Mouse (Mus musculus) megakaryocyte, embryonic 14.5 days (primary cell): Measurements from ENCODE around the gene Draxin. TPM values are rescaled to one million over a fixed set of nuclear protein-coding genes. Genes with fewer than 3 reads are reported as not detected.
"Not testable (repeated sequence)": the region's sequence is repeated elsewhere in the genome, so short reads cannot be mapped to it uniquely, and the experiment has no call there.

Experiments used
- H3K27me3 ChIP-seq: replicated peaks from 2 replicates; pipeline ENCODE3; 2012; ENCODE audit warnings: inconsistent platforms
- H3K36me3 ChIP-seq: replicated peaks from 2 replicates; pipeline ENCODE3; 2012; ENCODE audit warnings: low read length, inconsistent platforms, mixed read lengths
- H3K4me1 ChIP-seq: 2 replicates; pipeline ENCODE4 v1.6.1; 2012; ENCODE audit warnings: inconsistent platforms
- H3K4me3 ChIP-seq: replicated peaks from 2 replicates; pipeline ENCODE3; 2012; ENCODE audit warnings: moderate library complexity, mild to moderate bottlenecking, inconsistent platforms
- H3K9me3 ChIP-seq: 2 replicates; pipeline ENCODE4 v1.6.1; 2012; ENCODE audit warnings: inconsistent platforms
- FLI1 ChIP-seq: IDR thresholded peaks from 2 replicates; pipeline ENCODE4 v1.6.1; 2012; ENCODE audit warnings: low read length, inconsistent platforms, mixed read lengths
- GATA1 ChIP-seq: IDR thresholded peaks from 3 replicates; pipeline ENCODE4 v1.6.1; 2012; ENCODE audit warnings: mixed read lengths, low read length, inconsistent platforms, borderline replicate concordance
- polyA plus RNA-seq: library from polyadenylated mRNA; stranded (reverse); fragments of >175 nt; gene quantifications from 2 replicates; pipeline ENCODE4 v1.2.3, GENCODE M21; 2012; ENCODE audit warnings: low replicate concordance; ENCODE audit not compliant: insufficient read depth

Draxin gene
- polyA plus RNA-seq, 1 experiment: 4.9 TPM

DNA sequence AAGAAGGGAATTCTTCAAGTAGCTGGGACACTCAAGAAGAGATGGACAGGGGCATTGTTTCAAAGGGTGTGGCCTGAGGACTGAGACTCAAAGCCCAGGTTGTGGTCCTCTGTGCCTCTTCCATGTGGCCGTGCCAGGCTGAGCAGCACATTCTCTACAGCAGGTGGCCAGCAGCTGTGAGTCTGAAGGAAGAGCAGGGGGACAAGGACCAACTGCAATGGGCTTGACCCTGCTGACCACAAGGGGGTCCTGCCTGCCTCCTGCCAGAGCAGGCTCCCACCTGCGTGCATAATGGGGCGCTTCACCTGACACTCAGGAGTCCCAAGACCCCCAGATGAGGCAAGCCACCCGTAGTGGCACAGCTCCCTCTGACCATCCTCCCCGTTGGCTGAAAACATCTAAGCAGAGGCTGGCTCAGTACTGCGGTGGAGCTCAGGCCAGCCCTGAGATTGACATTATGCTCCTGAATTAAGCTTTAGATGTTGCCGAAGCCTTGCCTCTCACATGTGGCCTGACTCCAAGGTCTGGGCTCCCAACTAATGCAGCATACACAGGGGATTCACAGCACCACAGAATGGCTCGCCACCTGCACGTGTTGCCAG, 72.2 kb downstream of the Draxin start:
- Histone ChIP-seq H3K4me3 (no peak overlapping the region), H3K36me3 (peaks cover 58% of the 10 kb centered on the region), H3K4me1 (peaks cover 21% of the 10 kb centered on the region), H3K9me3 (no peaks in the 10 kb centered on the region), H3K27me3 (peaks cover 92% of the 10 kb centered on the region)
- TF ChIP-seq GATA1 (no peak), FLI1 (no peak)

DNA sequence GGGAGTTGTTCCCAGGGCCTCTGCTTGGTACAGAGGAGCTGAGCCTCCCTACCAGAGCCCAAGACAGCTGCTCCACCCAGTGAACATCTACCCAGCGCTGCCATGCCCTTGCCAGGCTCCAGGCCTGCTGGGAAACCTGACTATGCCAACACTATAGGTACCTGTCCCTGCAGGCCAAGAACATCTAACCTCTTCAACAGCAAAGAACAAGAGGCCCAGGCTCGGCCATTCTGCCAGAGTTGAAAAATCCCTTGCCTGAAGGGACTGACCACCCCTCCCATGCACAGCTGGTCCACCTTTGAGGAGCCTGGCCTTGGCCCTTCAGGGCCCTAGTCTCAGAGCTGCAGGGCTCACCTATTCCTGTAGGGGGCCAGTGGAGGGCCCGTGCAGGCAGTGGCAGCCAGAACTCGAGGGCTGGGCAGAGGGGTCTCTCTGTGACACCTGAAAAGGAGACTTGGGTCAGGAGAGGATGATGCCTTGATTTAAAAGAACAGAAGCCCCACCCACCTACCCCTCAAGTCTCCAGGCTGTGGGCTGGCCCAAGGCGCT, 72.8 kb downstream of the Draxin start:
- TF ChIP-seq GATA1 (no peak), FLI1 (no peak)
- no peak overlapping the region for H3K4me3 ChIP-seq
- H3K9me3 ChIP-seq: no peaks in the 10 kb centered on the region
- peaks cover 21% of the 10 kb centered on the region for H3K4me1 ChIP-seq
- H3K36me3 ChIP-seq: peaks cover 64% of the 10 kb centered on the region
- H3K27me3 ChIP-seq: peaks cover 92% of the 10 kb centered on the region

DNA sequence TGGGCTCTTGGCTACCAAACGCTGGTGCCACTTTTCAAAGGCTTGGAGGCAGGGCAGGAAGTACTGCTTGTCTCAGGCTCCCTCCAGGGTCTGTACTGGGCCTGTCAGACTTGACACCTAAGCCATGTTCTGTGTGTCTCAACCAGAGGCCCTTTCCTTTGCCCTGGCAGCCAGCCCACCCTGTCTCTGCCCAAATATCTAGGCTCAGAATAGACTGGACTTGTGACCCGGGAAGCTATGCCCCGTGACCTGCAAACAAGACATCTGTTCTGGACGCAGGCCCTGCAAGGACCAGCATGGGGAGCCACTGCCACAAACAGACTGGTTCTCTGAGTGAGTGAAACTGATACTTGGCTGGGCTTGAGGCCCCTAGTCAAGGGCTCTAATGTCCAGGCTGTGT, 73.7 kb downstream of the Draxin start:
- H3K4me1 ChIP-seq: peaks cover 18% of the 10 kb centered on the region
- H3K27me3 ChIP-seq: peaks cover 92% of the 10 kb centered on the region
- H3K4me3 ChIP-seq: no peak overlapping the region
- no peak for TF ChIP-seq FLI1
- TF ChIP-seq GATA1: no peak
- H3K9me3 ChIP-seq: no peaks in the 10 kb centered on the region
- H3K36me3 ChIP-seq: peaks cover 73% of the 10 kb centered on the region

DNA sequence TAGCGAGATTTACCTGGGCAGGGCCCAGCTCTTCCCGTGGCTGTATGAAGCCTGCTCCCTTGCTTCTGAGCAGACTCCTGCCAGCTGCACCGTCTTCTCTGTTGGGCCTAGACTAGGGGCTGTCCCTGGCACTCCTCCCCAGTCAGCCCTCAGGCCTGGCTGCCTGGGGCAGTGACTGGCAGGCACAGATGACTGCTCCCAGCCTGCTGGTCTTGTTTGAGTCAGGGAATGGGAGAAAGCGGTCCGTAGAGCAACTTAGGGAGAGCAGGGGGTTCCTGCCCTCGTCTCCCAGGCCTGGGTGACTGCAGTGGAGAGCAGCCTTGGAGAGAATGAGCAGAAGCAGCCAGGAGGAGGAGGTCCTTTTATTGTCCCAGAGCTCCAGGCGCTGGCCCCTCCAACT, 74.3 kb downstream of the Draxin start:
- Histone ChIP-seq H3K4me1 (peaks cover 18% of the 10 kb centered on the region), H3K27me3 (peaks cover 92% of the 10 kb centered on the region), H3K9me3 (no peaks in the 10 kb centered on the region), H3K36me3 (peaks cover 79% of the 10 kb centered on the region), H3K4me3 (no peak overlapping the region)
- TF ChIP-seq GATA1 (no peak), FLI1 (no peak)

DNA sequence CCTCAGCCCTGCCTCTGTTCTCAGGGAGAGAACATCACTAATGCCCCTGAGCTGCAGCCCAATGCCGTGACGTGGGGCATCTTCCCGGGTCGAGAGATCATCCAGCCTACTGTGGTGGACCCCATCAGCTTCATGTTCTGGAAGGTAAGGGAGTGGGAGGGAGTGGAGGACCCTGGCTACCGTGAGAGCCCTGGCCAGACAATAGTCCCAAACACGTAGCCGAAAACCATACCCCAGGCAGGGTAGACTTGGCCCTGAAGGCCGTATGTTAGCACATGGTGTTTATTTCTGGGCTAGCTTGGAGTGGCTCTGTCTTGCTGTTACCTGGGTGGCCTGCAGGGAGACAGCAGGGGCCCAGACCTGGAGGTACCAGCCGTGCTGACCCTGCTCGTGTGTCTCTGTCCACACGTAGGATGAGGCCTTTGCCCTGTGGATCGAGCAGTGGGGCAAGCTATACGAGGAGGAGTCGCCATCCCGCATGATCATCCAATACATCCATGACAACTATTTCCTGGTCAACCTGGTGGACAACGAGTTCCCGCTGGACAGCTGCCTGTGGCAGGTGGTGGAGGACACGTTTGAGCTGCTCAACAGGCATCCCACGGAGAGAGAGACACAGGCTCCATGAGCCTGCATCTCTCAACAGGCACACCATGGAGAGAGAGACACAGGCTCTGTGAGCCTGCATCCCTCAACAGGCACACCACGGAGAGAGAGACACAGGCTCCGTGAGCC, 75.4 kb downstream of the Draxin start:
- no peaks in the 10 kb centered on the region; the same call in 1 of the 2 replicates for H3K9me3 ChIP-seq
- no peak overlapping the region for H3K4me3 ChIP-seq
- TF ChIP-seq FLI1 (no peak), GATA1 (no peak)
- peaks cover 89% of the 10 kb centered on the region for H3K36me3 ChIP-seq
- peaks cover 7% of the 10 kb centered on the region for H3K4me1 ChIP-seq
- peaks cover 93% of the 10 kb centered on the region for H3K27me3 ChIP-seq

DNA sequence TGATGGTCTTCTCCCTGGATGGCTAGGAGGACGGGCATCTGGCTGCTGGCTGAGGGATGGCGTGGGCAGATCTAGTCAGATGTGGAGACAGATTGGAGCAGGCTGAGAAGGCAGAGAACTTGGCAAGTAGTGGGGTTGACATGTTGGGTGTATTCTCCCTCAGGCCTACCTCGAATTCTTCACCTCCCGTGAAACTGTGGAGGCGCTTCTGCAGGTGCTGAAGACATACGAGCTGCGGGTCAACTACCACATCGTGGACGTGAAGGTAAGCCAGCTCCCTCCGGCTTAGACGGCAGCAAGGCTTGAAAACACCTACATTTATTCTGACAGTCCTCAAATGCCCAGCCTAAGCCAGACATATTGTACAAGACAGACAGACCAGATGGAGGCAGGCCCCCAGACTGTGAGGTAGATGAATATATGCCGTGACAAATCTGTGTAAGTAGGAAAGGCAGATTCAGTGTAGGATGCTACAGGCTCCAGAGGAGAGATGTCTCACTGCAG, 77.0 kb downstream of the Draxin start:
- Histone ChIP-seq H3K4me3 (no peak overlapping the region), H3K4me1 (peaks cover 2% of the 10 kb centered on the region; the same call in 1 of the 2 replicates), H3K9me3 (no peaks in the 10 kb centered on the region; the same call in 1 of the 2 replicates), H3K27me3 (peaks cover 94% of the 10 kb centered on the region), H3K36me3 (peaks cover 99% of the 10 kb centered on the region)
- no peak for TF ChIP-seq FLI1
- TF ChIP-seq GATA1: no peak

DNA sequence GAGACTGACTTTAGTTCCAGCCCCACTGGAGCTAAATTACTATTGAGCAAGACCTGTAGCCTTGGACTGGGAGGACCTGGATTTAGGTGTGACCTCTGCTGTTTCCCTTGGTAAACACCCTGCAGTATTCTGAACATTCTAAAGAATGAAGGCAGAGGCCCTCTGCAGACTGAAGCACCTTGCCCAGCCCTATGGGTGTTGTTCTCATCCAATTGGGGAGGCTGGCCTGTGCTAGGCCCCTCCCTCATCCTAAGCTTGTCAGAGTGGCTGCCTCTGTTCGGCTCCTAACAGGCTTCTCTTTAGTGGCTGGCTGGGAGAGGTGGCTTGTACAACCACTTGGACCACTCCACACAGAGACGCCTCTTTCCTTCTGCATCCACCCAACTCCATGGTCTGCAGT, 77.5 kb downstream of the Draxin start:
- Histone ChIP-seq H3K4me3 (no peak overlapping the region), H3K4me1 (peaks cover 7% of the 10 kb centered on the region), H3K27me3 (peaks cover 94% of the 10 kb centered on the region), H3K36me3 (peaks cover 99% of the 10 kb centered on the region), H3K9me3 (no peaks in the 10 kb centered on the region; the same call in 1 of the 2 replicates)
- TF ChIP-seq GATA1 (no peak), FLI1 (no peak)

DNA sequence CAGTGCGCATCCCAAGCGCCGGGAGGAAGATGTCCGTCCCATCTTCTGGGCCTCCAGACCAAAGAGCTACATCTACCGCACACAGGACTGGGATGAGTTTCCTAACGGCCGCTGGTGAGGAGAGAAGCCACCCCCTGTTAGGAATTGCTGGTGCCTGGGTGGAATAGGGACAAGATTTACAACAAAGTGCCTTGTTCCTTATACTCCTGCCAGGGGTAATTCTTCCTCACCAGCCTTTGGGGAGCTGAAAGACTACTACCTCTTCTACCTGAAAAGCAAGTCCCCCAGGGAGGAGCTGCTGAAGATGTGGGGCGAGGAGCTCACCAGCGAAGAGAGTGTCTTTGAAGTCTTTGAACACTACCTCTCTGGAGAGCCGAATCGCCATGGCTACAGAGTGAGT, 78.6 kb downstream of the Draxin start:
- TF ChIP-seq FLI1 (no peak), GATA1 (no peak)
- Histone ChIP-seq H3K4me1 (peaks cover 18% of the 10 kb centered on the region), H3K36me3 (peaks cover 94% of the 10 kb centered on the region)

DNA sequence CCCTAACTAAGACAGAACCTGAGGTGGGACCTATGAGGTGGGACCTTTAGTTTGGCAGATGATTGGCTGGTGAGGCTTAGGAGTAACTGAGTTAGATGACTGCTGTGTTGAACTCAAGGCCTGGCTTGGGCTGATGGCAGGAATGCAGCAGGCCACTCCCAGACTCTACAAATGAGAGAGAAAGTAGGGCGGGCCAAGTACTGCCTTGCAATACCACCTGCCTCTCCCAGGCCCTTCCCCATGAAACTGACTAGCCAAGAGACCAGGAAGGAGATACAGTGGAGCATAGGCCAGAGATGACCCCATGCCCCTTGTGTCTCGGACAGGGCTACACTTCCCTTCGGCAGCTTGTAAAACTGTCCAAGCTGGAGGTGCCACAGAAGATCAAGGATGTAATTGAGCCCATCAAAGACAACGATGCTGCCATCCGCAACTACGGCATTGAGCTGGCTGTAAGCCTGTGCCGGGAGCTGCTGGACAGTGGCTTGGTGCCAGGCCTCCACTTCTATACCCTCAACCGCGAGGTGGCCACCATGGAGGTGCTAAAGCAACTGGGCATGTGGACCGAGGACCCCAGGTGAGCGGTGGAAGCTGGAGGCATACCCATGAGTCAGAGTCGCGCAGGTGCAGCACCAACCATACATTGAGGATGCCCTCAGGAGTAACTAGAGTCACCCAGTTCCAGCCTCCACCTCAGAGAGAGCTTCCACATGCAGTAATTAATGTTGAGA, 79.3 kb downstream of the Draxin start:
- TF ChIP-seq GATA1: no peak
- TF ChIP-seq FLI1: no peak
- Histone ChIP-seq H3K27me3 (peaks cover 83% of the 10 kb centered on the region), H3K4me3 (no peak overlapping the region), H3K9me3 (no peaks in the 10 kb centered on the region; the same call in 1 of the 2 replicates), H3K4me1 (peaks cover 24% of the 10 kb centered on the region), H3K36me3 (peaks cover 88% of the 10 kb centered on the region)

More for the DNA sequence above, 78.6 kb downstream of the Draxin start:
- no peaks in the 10 kb centered on the region; the same call in 1 of the 2 replicates for H3K9me3 ChIP-seq
- no peak overlapping the region for H3K4me3 ChIP-seq
- peaks cover 90% of the 10 kb centered on the region for H3K27me3 ChIP-seq

DNA sequence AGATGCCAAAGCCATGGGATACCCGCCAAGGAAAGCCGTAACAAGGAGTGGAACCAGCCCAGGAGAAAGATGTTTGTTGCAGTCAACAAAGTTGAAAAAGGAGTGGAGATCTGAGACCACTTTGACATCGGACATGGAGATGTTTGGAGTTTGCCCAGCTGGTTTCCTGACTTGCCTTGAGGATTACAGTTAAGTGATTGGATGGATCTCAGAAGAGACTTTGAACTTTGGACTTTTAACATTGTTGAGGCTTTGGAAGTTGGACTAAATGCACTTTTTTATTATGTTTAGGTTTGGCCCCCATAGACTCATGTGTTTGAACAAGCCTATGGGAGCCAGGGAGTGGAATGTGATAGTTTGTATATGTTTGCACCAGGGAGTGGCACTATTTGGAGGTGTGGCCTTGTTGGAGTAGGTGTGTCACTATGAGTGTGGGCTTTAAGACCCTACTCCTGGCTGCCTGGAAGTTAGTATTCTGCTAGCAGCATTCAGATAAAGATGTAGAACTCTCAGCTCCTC, 80.0 kb downstream of the Draxin start:
- Histone ChIP-seq H3K27me3 (peaks cover 76% of the 10 kb centered on the region), H3K4me1 (peaks cover 32% of the 10 kb centered on the region), H3K36me3 (peaks cover 85% of the 10 kb centered on the region)
- H3K4me3 ChIP-seq, H3K9me3 ChIP-seq: not testable (repeated sequence)
